Mouse (Mus musculus): ENCODE results near the gene Zfp652. TPM values are rescaled to one million over a fixed set of nuclear protein-coding genes. Genes with fewer than 3 reads are reported as not detected.
"Not testable (repeated sequence)": the region's sequence is repeated elsewhere in the genome, so short reads cannot be mapped to it uniquely, and the experiment has no call there.

Zfp652 gene
- total RNA-seq (2021) = 10 to 100 TPM; 48.7 to 49.6 TPM
- long read RNA-seq, experiment 1, partial matches to known transcripts = 0 of 5 reads
- long read RNA-seq, experiment 1, other reads (novel, unspliced or antisense) = 5 of 5 reads
- long read RNA-seq, experiment 2, partial matches to known transcripts = 1 of 7 reads
- long read RNA-seq, experiment 2, other reads (novel, unspliced or antisense) = 6 of 7 reads

- DNase-seq (ENCODE audit: low spot score in 2 of 2) = peak; percentile 73 to 80
These were observed at the start of gene Zfp652 for GRCm38 (mm10) chr11:95712563-95713224. Gene Zfp652, plus strand, starts transcription at chr11:95712673.

GRCm38 (mm10) chr11:95666529-95667149 lies 45.8 kb upstream of the Zfp652 start, which contains the start of gene Phb:
Gene Phb, plus strand, starts transcription at chr11:95666957.
- peak; percentile 87 to 99 for DNase-seq (ENCODE audit: low spot score in 2 of 2)

- no peak for DNase-seq (ENCODE audit: low spot score in 2 of 2)
These were observed 45.3 kb upstream of the Zfp652 start for GRCm38 (mm10) chr11:95667177-95667576.

- not testable (repeated sequence) for DNase-seq (ENCODE audit: low spot score in 2 of 2)
These were observed 44.4 kb upstream of the Zfp652 start for GRCm38 (mm10) chr11:95668086-95668485.

- no peak for DNase-seq (ENCODE audit: low spot score in 2 of 2)
These were observed 37.0 kb upstream of the Zfp652 start for GRCm38 (mm10) chr11:95675498-95675897.

GRCm38 (mm10) chr11:95676307-95676706 lies 36.2 kb upstream of the Zfp652 start:
- peak; percentile 45 to 47 for DNase-seq (ENCODE audit: low spot score in 2 of 2)

GRCm38 (mm10) chr11:95677925-95678701 lies 34.4 kb upstream of the Zfp652 start:
- no peak for DNase-seq (ENCODE audit: low spot score in 2 of 2)

- no peak for DNase-seq (ENCODE audit: low spot score in 2 of 2)
These were observed 30.4 kb upstream of the Zfp652 start for GRCm38 (mm10) chr11:95681995-95682601.

- DNase-seq (ENCODE audit: low spot score in 2 of 2) = no peak
These were observed 29.5 kb upstream of the Zfp652 start for GRCm38 (mm10) chr11:95682946-95683345.

- DNase-seq (ENCODE audit: low spot score in 2 of 2) = peak; percentile 78 to 87
These were observed 26.4 kb upstream of the Zfp652 start for GRCm38 (mm10) chr11:95686031-95686430.

- no peak for DNase-seq (ENCODE audit: low spot score in 2 of 2)
These were observed 25.3 kb upstream of the Zfp652 start for GRCm38 (mm10) chr11:95687084-95687656.

- peak in 1 of 2 experiments; percentile 28 for DNase-seq (ENCODE audit: low spot score in 2 of 2)
These were observed 24.0 kb upstream of the Zfp652 start for GRCm38 (mm10) chr11:95688515-95688914.

GRCm38 (mm10) chr11:95688981-95689380 lies 23.5 kb upstream of the Zfp652 start:
- no peak for DNase-seq (ENCODE audit: low spot score in 2 of 2)

- no peak for DNase-seq (ENCODE audit: low spot score in 2 of 2)
These were observed 22.9 kb upstream of the Zfp652 start for GRCm38 (mm10) chr11:95689544-95689943.

- no peak for DNase-seq (ENCODE audit: low spot score in 2 of 2)
These were observed 13.9 kb upstream of the Zfp652 start for GRCm38 (mm10) chr11:95698541-95698940.

- DNase-seq (ENCODE audit: low spot score in 2 of 2) = no peak
These were observed 11.4 kb upstream of the Zfp652 start for GRCm38 (mm10) chr11:95700778-95701739.

GRCm38 (mm10) chr11:95704032-95704969 lies 8.2 kb upstream of the Zfp652 start:
- DNase-seq (ENCODE audit: low spot score in 2 of 2) = no peak

- peak in 1 of 2 experiments; percentile 20 for DNase-seq (ENCODE audit: low spot score in 2 of 2)
These were observed 7.5 kb upstream of the Zfp652 start for GRCm38 (mm10) chr11:95704970-95705330.
